Mouse (Mus musculus) cerebellum, postnatal 36 days (tissue): ENCODE measurements around the gene Psmb7.

ENCODE experiments used
- DNase-seq, 2 experiments: peaks; one replicate each; pipeline ENCODE4 v3.0.0; 2021 to 2022; ENCODE audit warnings: mixed read lengths in 2 of 2

The Psmb7 gene

DNA sequence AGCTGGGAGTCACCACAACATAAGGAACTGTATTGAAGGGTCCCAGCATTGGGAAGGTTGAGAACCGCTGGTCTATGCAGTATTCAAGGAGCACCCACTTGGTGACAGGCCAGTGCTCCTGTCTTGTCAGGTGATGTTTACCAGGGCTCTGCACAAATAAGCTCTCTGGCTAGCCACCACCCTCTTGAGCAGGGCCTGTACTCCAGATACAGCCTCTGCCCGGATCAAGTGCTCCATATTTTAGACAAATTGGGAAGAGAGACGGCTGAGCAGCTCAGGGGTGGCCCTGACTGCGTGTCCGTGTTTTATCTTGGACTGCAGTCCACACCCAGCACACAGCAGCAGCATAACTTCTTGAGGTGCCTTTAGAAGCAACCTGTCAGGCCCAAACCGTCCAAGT is 57.2 kb downstream of the Psmb7 start:
- DNase-seq = no peak

DNA sequence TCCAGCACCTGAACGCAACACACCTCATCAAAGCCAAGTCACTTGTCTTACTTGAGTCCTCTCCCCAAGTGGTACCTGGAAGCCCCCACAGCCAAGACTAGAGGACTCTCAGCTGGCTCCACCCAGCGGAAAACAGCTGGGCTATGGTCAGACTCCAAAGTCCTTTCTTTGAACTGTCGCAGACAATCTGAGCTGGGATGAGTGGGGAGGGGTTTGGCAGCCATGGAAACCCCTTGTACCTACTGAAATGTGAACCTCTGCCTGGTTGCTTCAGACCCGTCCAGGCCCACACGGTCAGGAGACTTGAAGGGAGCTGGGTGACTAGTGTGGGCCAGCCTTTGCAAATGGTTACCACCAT is 58.5 kb downstream of the Psmb7 start:
- DNase-seq = no peak

DNA sequence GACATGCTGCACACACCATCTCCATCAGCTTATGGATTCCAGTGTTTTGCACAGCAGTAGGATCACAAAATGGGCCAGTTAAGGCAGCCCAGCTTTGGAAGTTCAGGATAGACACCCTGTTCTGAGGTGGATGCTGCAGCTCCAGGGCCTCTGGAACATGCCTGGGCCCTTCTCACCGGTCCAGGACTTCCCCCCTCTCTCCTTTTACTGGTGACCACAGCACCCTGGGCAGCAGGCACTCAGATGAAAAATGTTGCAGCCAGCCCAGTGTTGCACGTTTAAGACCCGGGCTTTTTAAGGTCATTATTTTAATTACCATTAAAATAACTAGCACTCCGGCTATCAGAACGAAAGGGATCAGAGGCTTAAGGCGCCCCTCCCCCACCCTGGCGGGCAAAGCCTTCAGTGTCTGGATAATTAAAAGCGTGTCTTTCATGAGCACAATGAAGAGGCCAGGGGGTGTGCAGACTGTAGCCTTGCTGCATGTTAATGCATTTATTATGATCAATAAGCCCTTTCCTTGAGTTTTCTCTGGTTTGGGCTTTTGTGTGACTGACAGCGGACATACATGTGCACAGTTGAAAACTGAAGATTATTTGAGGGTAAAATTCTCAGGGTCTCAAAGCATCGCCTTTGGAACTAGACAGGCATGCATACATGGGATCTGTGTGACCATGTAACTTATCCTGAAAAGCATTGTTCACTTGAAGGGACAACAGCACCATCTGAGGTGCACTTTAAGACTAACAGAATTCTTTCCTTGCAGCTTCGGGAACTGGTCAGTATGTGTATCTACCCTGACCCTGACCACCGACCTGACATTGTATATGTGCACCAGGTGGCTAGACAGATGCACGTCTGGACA is 59.1 kb downstream of the Psmb7 start:
- DNase-seq = no peak

DNA sequence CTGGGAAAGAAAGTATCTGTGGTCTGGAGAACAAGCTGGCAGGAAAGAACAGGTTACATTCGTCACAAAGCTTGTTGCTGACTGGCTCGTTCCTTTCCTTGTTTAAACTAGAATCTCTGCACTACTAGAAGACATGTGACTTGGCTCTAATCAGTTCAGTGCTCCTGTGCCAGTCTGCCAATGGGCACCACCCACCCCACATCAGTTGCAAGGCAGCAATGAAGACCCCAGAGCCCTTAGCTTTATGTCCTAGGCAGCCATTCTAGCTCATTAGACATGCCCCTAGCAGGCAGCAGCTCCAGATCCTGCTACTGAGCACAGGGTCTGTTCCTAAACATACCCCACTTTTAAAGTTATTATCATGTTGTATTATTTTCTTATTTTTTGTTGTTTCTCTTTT is 59.9 kb downstream of the Psmb7 start:
- DNase-seq = no peak

DNA sequence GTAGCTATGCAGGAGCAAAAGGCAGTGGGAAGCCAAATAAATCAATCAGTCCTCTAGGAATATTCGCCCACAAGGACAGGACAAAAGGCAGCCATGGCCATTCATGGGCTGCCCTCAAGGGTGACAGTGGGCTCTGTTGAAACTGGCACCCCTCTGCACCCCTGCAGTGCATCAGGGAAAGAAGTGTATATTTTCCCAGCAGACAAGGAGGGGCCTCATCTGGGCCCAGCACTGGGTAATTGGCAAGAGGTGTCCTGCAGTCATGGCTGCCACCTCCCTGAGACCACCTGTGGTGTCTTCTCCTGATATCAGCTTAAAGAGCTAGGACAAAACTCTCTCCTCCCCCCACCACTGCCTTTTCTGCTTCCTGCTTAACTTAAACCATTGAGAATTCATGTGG is 64.4 kb downstream of the Psmb7 start:
- no peak for DNase-seq

DNA sequence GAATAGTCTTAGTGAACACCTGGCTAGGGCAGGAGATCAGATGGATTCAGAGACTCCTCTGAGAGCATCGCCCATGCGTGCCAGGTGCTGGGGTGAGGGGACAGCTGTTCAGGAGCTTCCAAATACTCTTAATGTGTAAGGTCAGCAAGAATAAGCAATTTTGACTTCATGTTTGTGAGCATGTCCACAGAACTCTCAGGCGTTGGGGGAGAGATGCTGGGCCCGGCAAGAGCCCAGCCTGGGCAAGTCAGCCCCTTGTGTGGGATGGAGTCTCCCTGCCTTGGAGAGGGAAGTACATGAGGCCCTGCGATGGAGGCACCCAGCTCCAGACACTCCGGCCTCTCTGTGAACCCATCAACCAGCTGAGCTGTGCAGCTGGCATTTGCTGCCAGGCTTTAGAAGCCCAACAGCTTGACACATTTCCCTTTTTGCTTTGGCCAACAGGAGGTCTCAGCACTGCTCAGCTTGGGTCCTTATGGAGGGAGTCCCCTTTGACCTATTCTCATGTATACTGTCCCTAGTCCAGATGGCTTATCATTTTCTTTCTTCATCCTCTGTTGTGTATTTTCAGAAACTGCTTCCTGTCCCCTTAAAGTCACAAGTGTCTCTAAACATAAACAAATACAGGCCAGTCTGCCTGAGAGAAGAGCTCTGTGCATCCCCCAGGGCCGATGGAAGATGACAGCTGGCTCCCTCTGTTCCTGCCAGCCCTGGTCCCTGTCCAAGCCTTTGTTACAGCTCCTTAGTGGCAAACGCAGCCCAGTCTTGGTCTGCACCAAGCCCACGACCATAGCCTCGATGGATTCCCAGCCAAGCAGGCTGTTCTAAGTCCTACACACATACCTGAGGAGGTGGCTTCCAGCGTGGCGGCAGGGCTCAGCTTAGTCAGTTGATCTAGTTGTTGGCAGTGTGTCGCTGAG is 65.0 kb downstream of the Psmb7 start:
- DNase-seq = peak; percentile 51

DNA sequence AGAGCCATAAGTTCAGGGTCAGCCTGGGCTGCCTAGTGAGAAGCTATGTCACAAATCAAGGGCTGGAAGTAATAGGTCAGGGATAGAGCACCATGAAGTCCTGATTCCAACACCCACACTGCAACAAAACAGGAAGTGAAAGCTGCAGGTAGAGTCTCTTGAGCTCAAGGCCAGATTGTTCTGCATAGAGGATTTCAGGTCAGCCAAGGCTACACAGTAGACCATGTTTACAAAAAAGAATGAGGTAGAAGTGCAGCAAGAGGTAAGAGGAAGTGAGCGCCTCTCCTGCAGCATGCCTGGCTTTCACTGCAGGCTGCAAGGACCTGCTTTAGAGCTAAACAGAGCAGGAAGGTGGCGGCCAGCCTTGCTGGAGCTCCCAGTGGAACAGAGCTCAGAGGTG is 69.2 kb downstream of the Psmb7 start:
- no peak for DNase-seq

DNA sequence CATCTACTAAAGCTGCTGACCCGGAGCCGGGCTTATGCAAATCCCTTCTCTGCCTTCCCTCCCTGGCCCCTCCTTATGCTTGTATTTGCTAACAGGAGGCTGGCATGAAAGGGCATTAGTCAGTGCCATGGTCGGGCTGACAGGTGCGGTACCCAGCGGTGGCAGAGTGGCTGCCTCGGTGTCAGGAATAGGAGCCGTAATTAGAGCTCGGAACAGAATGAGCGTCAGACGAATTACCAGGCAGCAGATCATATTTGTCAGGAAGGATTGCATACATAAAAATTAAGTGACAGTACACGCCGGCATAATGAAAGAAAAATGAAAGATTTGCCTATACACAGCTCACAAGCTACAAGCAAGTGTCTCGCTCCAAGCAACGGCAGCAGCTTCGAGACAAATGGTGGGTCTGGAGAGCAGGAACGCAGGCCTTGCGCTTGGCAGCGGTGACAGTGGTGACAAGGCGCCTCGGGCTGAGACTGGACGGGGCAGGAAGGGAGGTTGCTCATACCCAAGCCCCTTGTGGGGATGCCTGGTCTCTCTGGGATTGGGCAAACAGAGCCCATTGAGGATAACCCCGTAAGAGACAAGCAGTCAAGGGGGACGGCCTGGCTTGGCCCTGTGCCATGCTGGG is 71.8 kb downstream of the Psmb7 start:
- DNase-seq = peak; percentile 67 to 69

DNA sequence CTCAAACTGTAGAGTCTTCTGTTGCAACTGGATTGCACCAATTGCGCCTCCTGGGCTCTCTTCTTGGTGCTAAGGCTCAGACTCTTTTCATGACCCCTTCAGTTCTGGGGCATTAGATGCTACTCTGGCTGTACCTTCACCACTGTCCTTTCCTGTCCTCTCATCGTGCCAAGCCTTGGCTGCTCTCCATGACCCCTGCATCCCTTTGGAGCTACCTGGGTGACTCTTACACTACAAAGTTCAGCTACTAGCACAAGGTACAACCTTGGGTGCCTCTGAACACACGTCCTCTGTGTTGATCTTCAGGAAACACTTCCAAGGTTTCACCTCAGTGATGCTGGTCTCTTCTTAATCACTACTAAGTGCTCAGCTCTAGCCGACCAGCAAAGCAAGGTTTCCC is 81.3 kb downstream of the Psmb7 start:
- no peak for DNase-seq

DNA sequence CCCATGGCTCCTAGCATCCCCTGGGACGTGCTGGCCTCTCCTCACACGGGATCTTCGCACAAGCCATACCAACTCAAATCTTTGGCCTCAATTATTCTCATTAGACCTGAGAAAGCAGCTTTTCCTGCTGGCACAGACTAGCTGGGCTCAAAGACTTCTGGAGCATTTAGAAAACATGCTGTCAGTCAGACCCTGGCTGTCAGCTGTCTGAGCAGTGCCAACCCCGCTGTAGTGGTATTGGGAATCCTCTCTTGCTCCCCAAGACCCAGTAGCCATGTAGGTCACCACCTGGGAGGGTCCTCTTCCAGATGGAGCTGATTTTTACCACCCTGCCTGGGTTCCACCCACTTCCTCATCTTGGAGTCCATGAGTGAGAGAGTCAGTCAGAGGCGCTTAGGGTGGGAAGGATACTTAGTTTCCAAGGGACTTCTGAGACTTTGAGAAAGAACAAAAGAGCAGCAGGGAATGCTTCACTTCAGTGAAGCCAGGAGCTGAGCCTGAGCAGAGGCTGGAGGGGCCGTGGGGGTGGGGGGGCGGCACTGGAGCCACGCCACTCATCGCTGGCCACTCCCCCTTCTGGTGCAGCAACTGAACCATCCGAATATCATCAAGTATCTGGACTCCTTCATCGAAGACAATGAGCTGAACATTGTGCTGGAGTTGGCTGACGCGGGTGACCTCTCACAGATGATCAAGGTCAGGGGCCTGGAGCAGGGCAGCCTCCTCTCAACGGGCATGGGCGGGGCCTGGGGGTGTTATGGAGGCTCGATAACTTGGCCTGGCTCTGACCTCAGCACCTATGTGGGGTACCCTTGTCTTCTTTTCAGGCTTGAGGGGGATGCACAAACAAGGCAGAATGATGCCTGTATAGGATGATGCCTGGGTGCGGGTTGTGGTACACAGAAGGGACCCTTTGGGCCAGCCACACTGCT is 83.3 kb downstream of the Psmb7 start:
- no peak for DNase-seq

DNA sequence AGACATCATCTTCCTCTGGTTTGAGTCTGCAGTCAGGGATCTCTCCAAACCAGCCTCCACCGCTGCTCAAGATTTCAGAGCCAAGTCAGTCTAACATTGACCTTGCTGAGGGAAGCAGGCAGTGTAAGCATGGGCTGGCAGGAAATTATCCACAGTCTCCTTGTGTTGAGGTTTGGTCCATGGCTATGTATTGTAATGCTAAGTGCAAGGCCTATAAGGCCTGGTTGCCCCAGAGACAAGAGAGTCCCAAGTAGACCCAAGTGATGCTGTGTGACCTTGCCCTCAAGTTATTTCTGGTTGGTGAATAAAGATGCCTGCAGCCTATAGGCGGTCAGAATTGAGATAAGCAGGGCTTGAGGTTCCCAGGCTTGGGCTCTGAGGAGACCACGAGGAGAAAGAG is 87.2 kb downstream of the Psmb7 start:
- DNase-seq = no peak

DNA sequence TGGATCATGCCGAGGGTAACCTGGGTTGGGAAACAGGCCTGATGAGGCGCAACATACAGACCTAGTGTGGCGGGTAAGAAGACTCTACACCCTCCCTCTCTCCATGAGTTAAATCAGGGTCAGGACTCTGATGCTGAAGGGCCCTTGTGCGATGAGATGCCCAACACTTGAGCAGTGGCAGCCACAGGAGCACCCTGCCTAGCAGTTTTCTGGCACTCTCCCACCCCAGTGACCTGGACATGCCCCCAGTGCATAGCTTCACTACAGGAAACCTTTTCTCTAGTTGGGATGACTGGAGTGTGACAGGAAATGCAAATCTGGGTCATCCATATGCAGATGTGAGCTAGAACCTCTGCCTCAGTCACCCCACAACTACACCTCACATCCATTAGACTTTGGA is 88.2 kb downstream of the Psmb7 start:
- DNase-seq = no peak

DNA sequence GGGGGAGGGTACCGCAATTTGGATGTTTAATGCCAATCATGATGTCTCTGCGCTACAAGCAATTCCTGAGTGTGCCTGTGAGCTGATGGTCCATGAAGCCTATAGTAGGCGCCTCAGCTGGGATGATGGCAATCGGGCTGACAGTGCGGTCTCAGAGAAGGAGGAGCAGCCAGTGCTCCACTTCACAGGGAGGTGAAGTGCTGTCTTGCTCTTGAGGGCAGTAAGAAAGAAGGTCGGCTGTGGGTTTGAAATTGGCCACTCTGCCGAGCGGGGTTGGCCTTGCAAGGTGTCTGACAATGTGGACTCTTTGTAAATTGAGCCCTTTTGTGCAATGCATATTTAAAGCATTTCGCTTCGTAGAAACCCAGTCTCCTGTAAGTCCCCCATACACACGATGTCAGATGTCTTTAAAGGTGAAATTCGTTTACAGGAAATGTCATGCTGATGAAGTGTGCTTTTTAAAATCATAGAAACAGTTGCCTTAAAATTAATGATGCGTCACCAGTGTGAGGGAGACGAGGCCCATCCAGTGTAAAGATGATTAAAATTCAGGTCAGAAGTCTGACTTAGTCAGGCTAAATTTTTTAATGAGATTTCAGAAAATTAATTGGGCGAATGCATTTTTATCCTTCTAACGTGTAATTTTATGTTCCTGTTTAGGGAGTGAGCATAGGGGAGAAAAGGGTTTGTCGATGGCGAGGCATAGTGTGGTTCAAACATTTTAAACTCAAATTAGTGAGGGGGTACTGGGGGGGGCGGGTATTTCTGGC is 89.5 kb downstream of the Psmb7 start:
- no peak for DNase-seq

DNA sequence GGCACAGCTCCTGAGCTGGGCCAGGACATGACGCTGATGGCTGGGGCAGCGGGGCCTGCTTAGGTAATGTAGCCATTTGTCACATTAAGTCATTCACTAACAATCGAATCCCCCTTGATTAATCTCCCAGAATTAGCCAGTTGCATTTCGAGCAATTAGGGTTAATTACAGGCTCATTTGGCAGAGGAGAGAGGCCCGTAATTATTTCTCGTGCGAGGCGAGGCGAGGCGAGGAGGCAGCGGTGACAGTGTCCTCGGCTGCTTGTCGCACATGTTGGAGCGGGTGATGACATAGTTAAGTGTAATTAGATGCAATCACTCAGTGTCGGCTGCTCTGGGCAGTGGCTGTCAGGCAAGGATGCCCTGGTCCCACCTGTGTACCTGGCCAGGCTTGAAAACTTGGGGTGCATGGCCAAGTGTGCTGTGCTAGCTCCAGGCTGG is 91.9 kb downstream of the Psmb7 start:
- no peak for DNase-seq

DNA sequence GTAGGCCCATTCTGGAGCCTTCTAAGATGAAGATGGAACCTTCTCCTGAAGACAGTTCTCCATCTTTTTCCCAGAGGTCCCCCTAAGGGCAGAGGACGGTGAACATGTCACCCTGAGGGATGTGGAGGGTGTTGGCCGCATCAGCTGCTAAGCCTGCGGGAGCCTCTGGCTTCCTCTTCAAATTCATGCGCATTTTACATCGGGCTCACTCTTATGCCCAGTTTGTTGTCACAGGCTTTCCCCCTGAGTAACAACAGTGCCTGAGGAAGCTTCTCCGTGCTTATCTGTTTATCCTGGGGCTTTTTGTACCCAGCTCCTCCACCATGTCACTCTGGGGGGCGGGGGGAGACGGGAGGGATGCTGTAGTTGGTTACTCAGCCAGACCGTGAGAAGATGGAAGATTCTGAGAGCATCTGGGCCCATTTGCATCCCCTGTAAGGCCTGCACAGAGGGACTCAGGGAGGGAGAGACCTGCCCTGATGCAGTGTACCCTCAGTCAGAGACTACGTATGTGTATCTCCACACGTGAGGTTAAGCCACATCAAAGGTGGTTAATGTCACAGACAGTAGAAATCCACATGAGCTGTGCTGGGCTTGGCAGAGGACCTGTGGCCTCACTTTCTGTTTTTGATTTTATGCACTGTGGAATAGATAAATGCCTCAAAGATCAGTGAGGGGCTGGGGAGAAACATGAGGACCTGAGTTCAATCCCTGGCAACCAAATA is 95.9 kb downstream of the Psmb7 start:
- DNase-seq = no peak

DNA sequence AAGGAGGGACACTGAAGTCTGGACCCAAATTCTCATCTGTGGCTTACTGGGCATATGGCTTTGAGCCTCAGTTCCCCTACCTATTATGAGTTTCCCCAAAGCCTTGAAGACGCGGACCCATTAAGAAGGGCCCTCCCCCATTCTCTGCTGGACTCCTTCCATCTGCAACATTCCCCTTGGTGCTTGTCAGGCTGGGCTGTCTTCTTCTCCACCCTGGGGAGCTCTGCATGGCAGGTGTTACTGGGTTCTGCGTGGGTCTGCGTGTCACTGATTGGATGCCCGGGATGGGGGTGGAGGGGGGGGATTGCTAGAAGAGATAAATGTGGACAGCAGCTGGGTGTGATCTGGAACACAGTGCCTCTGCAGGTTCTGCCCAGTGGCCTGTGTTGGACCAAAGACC is 97.1 kb downstream of the Psmb7 start:
- no peak for DNase-seq

DNA sequence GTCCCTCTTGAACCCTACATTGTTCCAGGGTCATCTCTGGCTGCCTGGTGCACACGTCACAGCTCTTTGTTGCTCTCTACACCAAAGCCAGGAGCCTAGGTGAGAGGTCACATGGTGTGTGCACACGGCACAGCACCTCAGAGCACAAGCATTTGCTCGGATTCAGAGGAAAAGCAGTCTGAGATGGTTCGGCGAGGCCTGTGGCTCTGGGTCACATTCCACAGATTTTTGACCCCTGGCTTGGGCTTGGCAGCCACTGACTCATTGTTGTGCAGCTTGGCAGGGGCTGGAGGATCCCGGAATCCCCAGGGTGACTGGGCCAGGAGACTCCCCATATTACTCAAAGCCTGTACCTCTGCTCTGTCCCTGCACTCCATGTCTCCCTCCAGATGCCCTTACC is 97.7 kb downstream of the Psmb7 start:
- DNase-seq = no peak

DNA sequence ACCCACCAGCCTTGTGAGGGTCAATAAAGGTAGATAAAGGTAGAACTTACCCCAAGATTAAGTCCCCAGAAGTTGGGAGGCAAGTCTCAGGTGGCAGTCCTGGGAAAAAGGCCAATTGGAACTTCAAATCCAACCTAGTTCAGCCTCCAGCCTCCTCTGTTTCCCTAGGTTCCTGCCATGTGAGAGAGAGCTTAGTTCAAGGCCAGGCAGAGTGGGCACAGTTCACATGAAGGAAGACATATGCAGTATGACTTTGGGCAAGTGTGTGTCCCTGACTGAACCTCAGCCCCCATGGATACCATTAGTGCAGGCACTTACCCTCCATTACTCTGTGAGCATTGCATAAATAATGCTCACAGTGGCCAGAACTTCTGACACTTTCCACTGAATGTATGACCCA is 98.2 kb downstream of the Psmb7 start:
- no peak for DNase-seq

DNA sequence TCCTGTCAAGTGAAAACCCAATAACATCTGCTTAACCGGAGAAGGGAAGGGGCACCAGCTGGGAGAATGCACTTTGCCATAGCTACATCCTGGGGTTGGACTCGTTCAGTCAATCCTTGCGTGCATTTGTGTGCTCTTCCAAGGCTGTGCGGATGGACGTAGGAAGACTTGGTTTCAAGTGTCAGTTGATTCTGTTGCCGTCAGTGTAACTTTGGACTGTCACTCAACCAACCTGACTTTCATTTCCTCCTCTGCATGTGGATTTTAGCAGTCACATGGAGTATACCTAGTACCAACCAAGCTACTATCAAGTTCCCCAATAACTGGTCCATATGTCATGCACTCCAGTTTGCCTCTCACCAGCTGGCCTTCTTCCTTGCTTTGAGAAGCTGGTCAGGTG is 98.9 kb downstream of the Psmb7 start:
- DNase-seq = no peak

DNA sequence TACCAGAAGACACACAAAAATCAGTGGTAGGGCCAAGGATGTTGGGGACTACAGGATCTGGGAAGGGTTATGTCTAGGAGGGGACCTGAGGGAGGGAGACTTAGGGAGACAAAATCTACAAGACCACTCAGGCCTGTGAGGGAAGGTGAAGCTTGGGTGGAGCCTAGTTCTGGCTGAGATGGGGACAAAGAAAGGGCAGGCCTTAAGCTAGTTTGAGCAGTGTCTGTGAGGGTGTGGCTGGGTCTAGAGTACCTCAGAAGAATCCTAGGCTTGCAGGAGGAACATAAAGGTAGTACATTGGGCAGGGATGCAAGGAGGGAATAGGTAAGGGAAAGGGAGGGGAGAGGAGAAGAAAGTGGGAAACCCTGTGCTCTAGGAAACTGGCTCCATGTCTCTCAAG is 99.5 kb downstream of the Psmb7 start:
- DNase-seq = no peak

DNA sequence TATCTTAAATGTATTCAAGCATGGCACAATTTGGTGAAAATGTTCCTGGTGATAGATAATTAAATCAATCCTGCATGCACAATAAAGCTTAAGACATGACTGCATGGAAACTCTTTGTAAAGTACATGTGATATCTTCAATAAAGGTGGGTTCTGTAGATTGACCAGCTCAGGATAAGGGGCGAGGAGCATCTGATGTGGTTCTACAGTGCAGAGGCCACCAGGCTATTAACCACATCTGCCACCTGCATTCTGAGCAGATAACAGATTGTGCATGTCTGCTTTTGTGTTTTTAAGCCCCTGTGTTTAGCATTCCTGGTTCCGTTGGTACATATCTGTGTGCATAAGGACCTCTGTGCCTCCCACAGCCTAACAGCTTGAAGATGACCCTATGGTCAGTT is 100.7 kb downstream of the Psmb7 start:
- no peak for DNase-seq
